ENCODE assay signal across 38 mouse cellular contexts in genomic region chr6:28502576-28502975, GRCm38 (mm10). TPM values are rescaled to one million over a fixed set of nuclear protein-coding genes. Genes with fewer than 3 reads are reported as not detected.
"Had no signal": no experiment of that assay in that cellular context is flagged by ENCODE, and none has a peak within 500 bp of the region (broad histone marks: within the 10 kb centered on the region; RNA-seq: fewer than 3 reads in every experiment).

No protein-coding gene starts in this region.

- DNase-seq: cerebellum, adult 2 months; cerebellum, adult 8-10 months; cerebellum, adult 9-10 months; cerebellum, adult 9-11 months; cerebellum, postnatal 10 days; cerebellum, postnatal 14 days; cerebellum, postnatal 25 days; cerebellum, postnatal 36 days; embryo, embryonic 11 days; forebrain, postnatal 0 days; gastrocnemius, adult 2 months; gastrocnemius, postnatal 10 days; gastrocnemius, postnatal 14 days; gastrocnemius, postnatal 25 days; gastrocnemius, postnatal 36 days; heart, adult 11 months; heart, adult 18-20 months had no signal

- ATAC-seq: forebrain, embryonic 13.5 days; forebrain, embryonic 14.5 days; forebrain, embryonic 15.5 days; forebrain, embryonic 16.5 days; forebrain, postnatal 0 days had no signal

- H3K9ac ChIP-seq: embryonic facial prominence, embryonic 12.5 days; embryonic facial prominence, embryonic 13.5 days; embryonic facial prominence, embryonic 15.5 days; forebrain, embryonic 12.5 days; forebrain, embryonic 13.5 days; forebrain, embryonic 15.5 days; forebrain, postnatal 0 days had no signal

- H3K9me3 ChIP-seq: embryonic facial prominence, embryonic 10.5 days; embryonic facial prominence, embryonic 12.5 days; embryonic facial prominence, embryonic 13.5 days; embryonic facial prominence, embryonic 15.5 days; forebrain, embryonic 10.5 days; forebrain, embryonic 12.5 days; forebrain, embryonic 13.5 days; forebrain, embryonic 15.5 days had no signal

- H3K27me3 ChIP-seq: embryonic facial prominence, embryonic 12.5 days; embryonic facial prominence, embryonic 13.5 days; embryonic facial prominence, embryonic 15.5 days; forebrain, embryonic 12.5 days; forebrain, embryonic 13.5 days; forebrain, embryonic 15.5 days had no signal

- H3K36me3 ChIP-seq: embryonic facial prominence, embryonic 12.5 days; forebrain, embryonic 12.5 days; forebrain, embryonic 15.5 days had no signal

- H3K27ac ChIP-seq: embryonic facial prominence, embryonic 10.5 days; embryonic facial prominence, embryonic 12.5 days; embryonic facial prominence, embryonic 13.5 days; embryonic facial prominence, embryonic 15.5 days; forebrain, embryonic 10.5 days; forebrain, embryonic 12.5 days; forebrain, embryonic 13.5 days; forebrain, embryonic 15.5 days; gastrocnemius, adult 2 months had no signal

- H3K4me1 ChIP-seq: embryonic facial prominence, embryonic 10.5 days; embryonic facial prominence, embryonic 12.5 days; embryonic facial prominence, embryonic 13.5 days; embryonic facial prominence, embryonic 15.5 days; forebrain, embryonic 10.5 days; forebrain, embryonic 15.5 days had no signal

- H3K4me3 ChIP-seq: embryonic facial prominence, embryonic 10.5 days; embryonic facial prominence, embryonic 12.5 days; embryonic facial prominence, embryonic 13.5 days; embryonic facial prominence, embryonic 15.5 days; erythroblast, embryonic 14.5 days; forebrain, embryonic 10.5 days; forebrain, embryonic 12.5 days; forebrain, embryonic 13.5 days; forebrain, embryonic 15.5 days; gastrocnemius, adult 2 months had no signal

- H3K4me2 ChIP-seq: embryonic facial prominence, embryonic 12.5 days; embryonic facial prominence, embryonic 13.5 days; embryonic facial prominence, embryonic 15.5 days; forebrain, embryonic 12.5 days; forebrain, embryonic 13.5 days; forebrain, embryonic 15.5 days had no signal

RNA-seq across cellular contexts. Expression of gene Pax4, which starts 53.4 kb away (rescaled TPM):
- total RNA-seq: common myeloid progenitor, adult 5-6 weeks; gastrocnemius, adult 18-20 months; gastrocnemius, adult 2 months; gastrocnemius, adult 8-10 months; gastrocnemius, postnatal 10 days; gastrocnemius, postnatal 14 days; gastrocnemius, postnatal 25 days; gastrocnemius, postnatal 36 days; gastrocnemius, postnatal 4 days; granulocyte monocyte progenitor cell, adult 5-6 weeks; heart, adult 18-20 months had no signal
- polyA plus RNA-seq: cerebellum, adult 2 months; embryonic facial prominence, embryonic 11.5 days; embryonic facial prominence, embryonic 12.5 days; embryonic facial prominence, embryonic 13.5 days; embryonic facial prominence, embryonic 14.5 days; embryonic facial prominence, embryonic 15.5 days; erythroblast, embryonic 14.5 days; forebrain, embryonic 10.5 days; forebrain, embryonic 11.5 days; forebrain, embryonic 12.5 days; forebrain, embryonic 13.5 days; forebrain, embryonic 14.5 days; frontal cortex, adult 2 months; gonadal fat pad, adult 2 months had no signal
